Mouse (Mus musculus): Measurements from ENCODE around the gene Lcn8.

- TF ChIP-seq CTCF (IDR thresholded peaks at IDR 0.05; ENCODE audit: low read depth, low read length) (no peak), TAL1 (conservative IDR thresholded peaks at IDR 0.05; ENCODE audit: low read depth, low read length) (no peak), GATA1 (IDR thresholded peaks at IDR 0.05; ENCODE audit: borderline replicate concordance, low read length) (no peak), POLR2AphosphoS5 (IDR thresholded peaks at IDR 0.05; ENCODE audit: insufficient replicate concordance, low read depth, low read length) (no peak), GATA2 (IDR thresholded peaks at IDR 0.05; ENCODE audit: borderline replicate concordance, low read depth, low read length) (no peak)
Measured at GRCm38 (mm10) chr2:25652902-25653301, at the start of gene Lcn8.

Measured in G1E (cell line).